Mouse (Mus musculus) lung, postnatal 25 days (tissue): Measurements from ENCODE around the gene Gm30302.

ENCODE experiments used
- DNase-seq: peaks from one replicate; pipeline ENCODE4 v3.0.0; 2022; ENCODE audit warnings: low spot score

Gm30302 gene

GRCm38 (mm10) chr13:49738011-49738410 is 60.8 kb downstream of the Gm30302 start:
- DNase-seq: no peak

GRCm38 (mm10) chr13:49736430-49736829 is 62.4 kb downstream of the Gm30302 start:
- no peak for DNase-seq
